Mouse (Mus musculus) MEL (cell line): ENCODE data around the gene Macrod1. TPM values are rescaled to one million over a fixed set of nuclear protein-coding genes. Genes with fewer than 3 reads are reported as not detected.

Experiments
- DNase-seq: peaks from one replicate; pipeline ENCODE4 v3.0.0; 2011; ENCODE audit warnings: low read depth, low spot score
- H3K27ac ChIP-seq: 2 replicates; pipeline ENCODE4 v1.5.1; 2012; ENCODE audit warnings: low read depth, mild to moderate bottlenecking, control low read depth, low read length, moderate library complexity; ENCODE audit not compliant: control insufficient read depth
- H3K27me3 ChIP-seq, 2 experiments: fragments of 150-350 bp in 1 of 2; sonication (generic) in 1 of 2; 2 replicates each; pipeline ENCODE4 v1.6.1; 2012; ENCODE audit warnings: low read length in 2 of 2, mild to moderate bottlenecking in 2 of 2, improper control_type of control experiment in 1 of 2, moderate library complexity in 1 of 2; ENCODE audit not compliant: insufficient read depth in 2 of 2, control insufficient read depth in 1 of 2
- H3K36me3 ChIP-seq, 2 experiments: 2 replicates each; pipeline ENCODE4 v1.6.1; 2012 to 2014; ENCODE audit warnings: low read length in 2 of 2, improper control_type of control experiment in 1 of 2, inconsistent platforms in 1 of 2, mild to moderate bottlenecking in 1 of 2; ENCODE audit not compliant: insufficient read depth in 2 of 2, control insufficient read depth in 1 of 2
- H3K4me1 ChIP-seq, 2 experiments: fragments of 150-350 bp in 1 of 2; sonication (generic) in 1 of 2; 2 replicates each; pipeline ENCODE4 v1.6.1; 2012; ENCODE audit warnings: low read length in 2 of 2, improper control_type of control experiment in 1 of 2, mild to moderate bottlenecking in 1 of 2; ENCODE audit not compliant: insufficient read depth in 2 of 2, control insufficient read depth in 1 of 2
- H3K4me3 ChIP-seq, 2 experiments: fragments of 150-350 bp in 1 of 2; sonication (generic) in 1 of 2; 2 replicates each; pipeline ENCODE4 v1.5.1; 2012; ENCODE audit warnings: low read depth in 2 of 2, low read length in 2 of 2, mild to moderate bottlenecking in 2 of 2, moderate library complexity in 2 of 2, control low read depth in 1 of 2, improper control_type of control experiment in 1 of 2; ENCODE audit not compliant: control insufficient read depth in 1 of 2, insufficient read depth in 1 of 2
- H3K79me2 ChIP-seq: 2 replicates; pipeline ENCODE4 v1.6.1; 2012; ENCODE audit warnings: mild to moderate bottlenecking, low read length, moderate library complexity; ENCODE audit not compliant: control insufficient read depth, poor library complexity, insufficient read depth
- H3K9ac ChIP-seq: 2 replicates; pipeline ENCODE4 v1.6.1; 2012; ENCODE audit warnings: low read depth, mild to moderate bottlenecking, control low read depth, low read length, moderate library complexity; ENCODE audit not compliant: control insufficient read depth, poor library complexity, severe bottlenecking
- H3K9me3 ChIP-seq: fragments of 150-350 bp; sonication (generic); replicated peaks from 2 replicates; pipeline ENCODE4 v1.6.1; 2012; ENCODE audit warnings: mild to moderate bottlenecking, low read length, improper control_type of control experiment, moderate library complexity; ENCODE audit not compliant: insufficient read depth
- BHLHE40 ChIP-seq: IDR thresholded peaks from 2 replicates; pipeline ENCODE4 v1.6.1; 2012; ENCODE audit warnings: low read depth, mild to moderate bottlenecking, inconsistent platforms, low read length, improper control_type of control experiment, borderline replicate concordance
- CHD1 ChIP-seq: IDR thresholded peaks from 2 replicates; pipeline ENCODE4 v1.6.1; 2012; ENCODE audit warnings: low read depth, mild to moderate bottlenecking, inconsistent platforms, low read length, improper control_type of control experiment
- CHD2 ChIP-seq: IDR thresholded peaks from 2 replicates; pipeline ENCODE4 v1.6.1; 2011; ENCODE audit warnings: low read length, improper control_type of control experiment
- CTCF ChIP-seq, 3 experiments: IDR thresholded peaks in 2 of 3; conservative IDR thresholded peaks in 1 of 3; 2 replicates each; pipeline ENCODE4 v1.5.1; 2011 to 2012; ENCODE audit warnings: low read length in 3 of 3, low read depth in 2 of 3, mild to moderate bottlenecking in 2 of 3, improper control_type of control experiment in 1 of 3, inconsistent platforms in 1 of 3, mixed read lengths in 1 of 3, moderate library complexity in 1 of 3; ENCODE audit not compliant: control insufficient read depth in 1 of 3, insufficient read depth in 1 of 3, poor library complexity in 1 of 3, severe bottlenecking in 1 of 3
- E2F4 ChIP-seq: IDR thresholded peaks from 2 replicates; pipeline ENCODE4 v1.6.1; 2011; ENCODE audit warnings: low read depth, low read length, improper control_type of control experiment, borderline replicate concordance
- ELF1 ChIP-seq: IDR thresholded peaks from 2 replicates; pipeline ENCODE4 v1.6.1; 2014; ENCODE audit warnings: low read depth, mild to moderate bottlenecking, inconsistent platforms, low read length, improper control_type of control experiment, moderate library complexity
- GABPA ChIP-seq: IDR thresholded peaks from 2 replicates; pipeline ENCODE4 v1.6.1; 2012; ENCODE audit warnings: low read depth, mild to moderate bottlenecking, inconsistent platforms, low read length, improper control_type of control experiment, moderate library complexity
- GATA1 ChIP-seq: IDR thresholded peaks from 2 replicates; pipeline ENCODE4 v1.6.1; 2011; ENCODE audit warnings: low read depth, low read length, improper control_type of control experiment
- HCFC1 ChIP-seq: IDR thresholded peaks from 2 replicates; pipeline ENCODE4 v1.6.1; 2012; ENCODE audit warnings: low read depth, mild to moderate bottlenecking, inconsistent platforms, low read length, improper control_type of control experiment, moderate library complexity
- KAT2A ChIP-seq: conservative IDR thresholded peaks from 2 replicates; pipeline ENCODE4 v1.6.1; 2012; ENCODE audit warnings: low read depth, low read length, improper control_type of control experiment, inconsistent platforms
- MAFK ChIP-seq: IDR thresholded peaks from 2 replicates; pipeline ENCODE4 v1.6.1; 2011; ENCODE audit warnings: low read depth, mild to moderate bottlenecking, low read length, improper control_type of control experiment, borderline replicate concordance
- MAX ChIP-seq: IDR thresholded peaks from 2 replicates; pipeline ENCODE4 v1.6.1; 2011; ENCODE audit warnings: low read length, improper control_type of control experiment
- MXI1 ChIP-seq: IDR thresholded peaks from 2 replicates; pipeline ENCODE4 v1.6.1; 2011; ENCODE audit warnings: mild to moderate bottlenecking, low read depth, low read length, improper control_type of control experiment
- MYB ChIP-seq: IDR thresholded peaks from 2 replicates; pipeline ENCODE4 v1.6.1; 2011; ENCODE audit warnings: mild to moderate bottlenecking, low read depth, low read length, improper control_type of control experiment
- NELFE ChIP-seq: IDR thresholded peaks from 2 replicates; pipeline ENCODE4 v1.6.1; 2011; ENCODE audit warnings: low read depth, low read length, improper control_type of control experiment
- NRF1 ChIP-seq: IDR thresholded peaks from 2 replicates; pipeline ENCODE4 v1.6.1; 2014; ENCODE audit warnings: low read depth, mild to moderate bottlenecking, inconsistent platforms, low read length, improper control_type of control experiment, moderate library complexity; ENCODE audit not compliant: poor library complexity, insufficient read depth, severe bottlenecking
- POLR2A ChIP-seq, 2 experiments: IDR thresholded peaks; 2 replicates each; pipeline ENCODE4 v1.6.1; 2011 to 2012; ENCODE audit warnings: low read length in 2 of 2, mild to moderate bottlenecking in 2 of 2, control low read depth in 1 of 2, improper control_type of control experiment in 1 of 2, low read depth in 1 of 2, moderate library complexity in 1 of 2; ENCODE audit not compliant: control insufficient read depth in 1 of 2, insufficient read depth in 1 of 2, poor library complexity in 1 of 2
- RAD21 ChIP-seq: IDR thresholded peaks from 2 replicates; pipeline ENCODE4 v1.6.1; 2011; ENCODE audit warnings: mild to moderate bottlenecking, low read depth, low read length, improper control_type of control experiment
- RCOR1 ChIP-seq: IDR thresholded peaks from 2 replicates; pipeline ENCODE4 v1.6.1; 2012; ENCODE audit warnings: low read depth, mild to moderate bottlenecking, inconsistent platforms, low read length, improper control_type of control experiment
- SIN3A ChIP-seq: IDR thresholded peaks from 2 replicates; pipeline ENCODE4 v1.6.1; 2012; ENCODE audit warnings: low read length, improper control_type of control experiment, inconsistent platforms
- SMC3 ChIP-seq: IDR thresholded peaks from 2 replicates; pipeline ENCODE4 v1.6.1; 2011; ENCODE audit warnings: low read depth, low read length, improper control_type of control experiment
- TBP ChIP-seq: IDR thresholded peaks from 2 replicates; pipeline ENCODE4 v1.8.0; 2011; ENCODE audit warnings: low read depth, low read length, improper control_type of control experiment
- TCF12 ChIP-seq: IDR thresholded peaks from 2 replicates; pipeline ENCODE4 v1.6.1; 2014; ENCODE audit warnings: low read depth, mild to moderate bottlenecking, inconsistent platforms, low read length, improper control_type of control experiment, moderate library complexity
- USF1 ChIP-seq: IDR thresholded peaks from 2 replicates; pipeline ENCODE4 v1.6.1; 2014; ENCODE audit warnings: low read depth, mild to moderate bottlenecking, inconsistent platforms, low read length, improper control_type of control experiment, moderate library complexity
- USF2 ChIP-seq, 2 experiments: IDR thresholded peaks; 2 replicates each; pipeline ENCODE4 v1.6.1; 2011 to 2012; ENCODE audit warnings: improper control_type of control experiment in 2 of 2, low read length in 2 of 2, borderline replicate concordance in 1 of 2, inconsistent platforms in 1 of 2, low read depth in 1 of 2, mild to moderate bottlenecking in 1 of 2; ENCODE audit not compliant: insufficient read depth in 1 of 2
- ZC3H11A ChIP-seq: IDR thresholded peaks from 2 replicates; pipeline ENCODE4 v1.6.1; 2012; ENCODE audit warnings: low read depth, mild to moderate bottlenecking, inconsistent platforms, low read length, improper control_type of control experiment
- ZKSCAN1 ChIP-seq: IDR thresholded peaks from 2 replicates; pipeline ENCODE4 v1.6.1; 2012; ENCODE audit warnings: low read depth, mild to moderate bottlenecking, inconsistent platforms, low read length, improper control_type of control experiment, moderate library complexity
- ZNF384 ChIP-seq: IDR thresholded peaks from 2 replicates; pipeline ENCODE4 v1.6.1; 2012; ENCODE audit warnings: low read depth, mild to moderate bottlenecking, inconsistent platforms, low read length, improper control_type of control experiment
- polyA plus RNA-seq, 2 experiments: library from polyadenylated mRNA; stranded (reverse) in 1 of 2; unstranded in 1 of 2; fragments of >175 nt in 1 of 2; fragments of >200 nt in 1 of 2; gene quantifications; 2 replicates each; pipeline versions ENCODE4 v1.2.1 to v1.2.4; 2012; ENCODE audit warnings: low replicate concordance in 2 of 2, low read depth in 1 of 2; ENCODE audit not compliant: insufficient read length in 2 of 2, insufficient read depth in 1 of 2, missing spikeins in 1 of 2
- total RNA-seq: library from RNA; depleted of rRNA; stranded (reverse); fragments of 300-350 nt; gene quantifications from 2 replicates; pipeline ENCODE4 v1.2.3, GENCODE M21; 2012

Macrod1 gene
- total and polyA plus RNA-seq, 3 experiments = 4.5 to 15.7 TPM; not detected in 1

GRCm38 (mm10) chr19:7055173-7055572 lies 1.4 kb upstream of the Macrod1 start:
- H3K9ac ChIP-seq = no peak overlapping the region
- no peaks in the 10 kb centered on the region; the same call in 1 of the 2 replicates for H3K79me2 ChIP-seq
- DNase-seq = peak; percentile 65
- peaks cover 0 to 13% of the 10 kb centered on the region in 2 experiments; a peak in 1 of 4 replicates for H3K4me1 ChIP-seq
- H3K9me3 ChIP-seq = no peaks in the 10 kb centered on the region
- no peak overlapping the region for H3K27ac ChIP-seq
- no peaks in the 10 kb centered on the region for H3K27me3 ChIP-seq
- H3K36me3 ChIP-seq = peaks cover 0 to 6% of the 10 kb centered on the region in 2 experiments; a peak in 2 of 4 replicates
- no peak for TF ChIP-seq POLR2A (IDR thresholded peaks at IDR 0.05; ENCODE audit: control insufficient read depth in 1 of 2, insufficient read depth in 1 of 2, low read depth in 1 of 2, low read length in 2 of 2, poor library complexity in 1 of 2)
- TF ChIP-seq SMC3 = peak; percentile 17; the same call in 1 of the 2 replicates
- no peak for TF ChIP-seq NELFE
- TF ChIP-seq USF1 = no peak
- peak; percentile 44; the same call in 1 of the 2 replicates for TF ChIP-seq SIN3A
- TF ChIP-seq GATA1 = no peak
- no peak for TF ChIP-seq CHD1
- no peak for TF ChIP-seq MYB
- TF ChIP-seq ZKSCAN1 = no peak
- no peak for TF ChIP-seq TBP
- peak; percentile 41 for TF ChIP-seq RAD21
- TF ChIP-seq CTCF (IDR thresholded peaks at IDR 0.05 in 2 of 3, conservative IDR thresholded peaks at IDR 0.05 in 1 of 3; ENCODE audit: control insufficient read depth in 1 of 3, insufficient read depth in 1 of 3, low read depth in 2 of 3, low read length in 3 of 3, poor library complexity in 1 of 3, severe bottlenecking in 1 of 3) = peak in 2 of 3 experiments; percentile 52 to 57; a peak in 4 of 6 replicates
- TF ChIP-seq MAFK = 0 out of 2 replicates have a peak, but pooled peaks have one; percentile 11
- no peak for TF ChIP-seq ZC3H11A
- TF ChIP-seq ZNF384 = peak; percentile 37; the same call in 1 of the 2 replicates
- no peak for TF ChIP-seq NRF1
- TF ChIP-seq HCFC1 = no peak
- no peak overlapping the region for H3K4me3 ChIP-seq

- Histone ChIP-seq H3K27ac (0 out of 2 replicates have a peak overlapping the region, but pooled peaks have one; percentile 3), H3K27me3 (no peaks in the 10 kb centered on the region), H3K36me3 (peaks cover 0 to 6% of the 10 kb centered on the region in 2 experiments; a peak in 2 of 4 replicates), H3K9ac (peak overlapping the region; percentile 73), H3K9me3 (no peaks in the 10 kb centered on the region), H3K79me2 (no peaks in the 10 kb centered on the region; the same call in 1 of the 2 replicates), H3K4me3 (peak overlapping the region; percentile 62 to 76), H3K4me1 (peaks cover 0 to 13% of the 10 kb centered on the region in 2 experiments; a peak in 1 of 4 replicates)
- TF ChIP-seq USF1 = no peak
- TF ChIP-seq ZKSCAN1 = no peak
- no peak for TF ChIP-seq CHD1
- no peak for TF ChIP-seq TBP
- no peak for TF ChIP-seq KAT2A
- no peak for TF ChIP-seq ZC3H11A
- no peak for TF ChIP-seq RCOR1
- no peak for TF ChIP-seq USF2 (IDR thresholded peaks at IDR 0.05; ENCODE audit: borderline replicate concordance in 1 of 2, insufficient read depth in 1 of 2, low read depth in 1 of 2, low read length in 2 of 2)
- TF ChIP-seq MAX = no peak
- TF ChIP-seq BHLHE40 = no peak
- TF ChIP-seq E2F4 = no peak
- no peak for TF ChIP-seq CHD2
- TF ChIP-seq MXI1 = no peak
- no peak for TF ChIP-seq SMC3
- no peak for TF ChIP-seq ELF1
- no peak for TF ChIP-seq GATA1
- no peak for TF ChIP-seq POLR2A (IDR thresholded peaks at IDR 0.05; ENCODE audit: control insufficient read depth in 1 of 2, insufficient read depth in 1 of 2, low read depth in 1 of 2, low read length in 2 of 2, poor library complexity in 1 of 2)
- no peak for TF ChIP-seq GABPA
- TF ChIP-seq TCF12 = no peak
- DNase-seq = no peak
These were observed 614 bp downstream of the Macrod1 start for GRCm38 (mm10) chr19:7057126-7057721.
